Mouse (Mus musculus) kidney, postnatal 0 days (tissue): Measurements from ENCODE around the gene Atp10a. TPM values are rescaled to one million over a fixed set of nuclear protein-coding genes. Genes with fewer than 3 reads are reported as not detected.

Experiments used
- ATAC-seq: fragments of 200-750 bp; cut with Nextera tagmentation; replicated peaks from 2 replicates; pipeline ENCODE4 v1.8.0; 2017; ENCODE audit warnings: low read depth, moderate number of reproducible peaks, moderate TSS enrichment, moderate library complexity; ENCODE audit not compliant: low FRiP score
- DNase-seq: peaks from one replicate; pipeline ENCODE4 v3.0.0-alpha.2; 2016; ENCODE audit warnings: low spot score
- H3K27ac ChIP-seq: fragments of 300-500 bp; sonication (generic); 2 replicates; pipeline ENCODE4 v1.5.1; 2014; ENCODE audit warnings: mild to moderate bottlenecking
- H3K27me3 ChIP-seq: fragments of 300-500 bp; sonication (generic); 2 replicates; pipeline ENCODE4 v1.6.1; 2014; ENCODE audit warnings: low read length, mixed read lengths; ENCODE audit not compliant: insufficient read depth
- H3K36me3 ChIP-seq: fragments of 300-500 bp; sonication (generic); 2 replicates; pipeline ENCODE4 v1.6.1; 2014; ENCODE audit warnings: low read length, mixed read lengths; ENCODE audit not compliant: insufficient read depth
- H3K4me1 ChIP-seq: fragments of 300-500 bp; sonication (generic); replicated peaks from 2 replicates; pipeline ENCODE4 v1.6.1; 2014; ENCODE audit warnings: antibody characterized with exemption, low read length, mixed read lengths; ENCODE audit not compliant: insufficient read depth
- H3K4me2 ChIP-seq: fragments of 300-500 bp; sonication (generic); 2 replicates; pipeline ENCODE4 v1.6.1; 2014; ENCODE audit warnings: mild to moderate bottlenecking, low read length, moderate library complexity, mixed read lengths
- H3K4me3 ChIP-seq: fragments of 300-500 bp; sonication (generic); replicated peaks from 2 replicates; pipeline ENCODE4 v1.5.1; 2014; ENCODE audit warnings: low read depth, low read length
- H3K9ac ChIP-seq: fragments of 300-500 bp; sonication (generic); 2 replicates; pipeline ENCODE4 v1.6.1; 2014; ENCODE audit warnings: low read depth, low read length
- H3K9me3 ChIP-seq: fragments of 300-500 bp; sonication (generic); replicated peaks from 2 replicates; pipeline ENCODE4 v1.6.1; 2016; ENCODE audit warnings: low read length, inconsistent platforms, mixed read lengths
- CTCF ChIP-seq: IDR thresholded peaks from 2 replicates; pipeline ENCODE4 v1.5.1; 2016; ENCODE audit warnings: antibody characterized with exemption, low read depth, mild to moderate bottlenecking, moderate library complexity
- WGBS: fragments of 180-500 bp; shearing (Covaris S2); extraction: QIAGEN DNeasy Blood & Tissue Kit; methylation state at CpG from one replicate; pipeline ENCODE4 v1.1.7; 2014; 5-methylcytosine and 5-hydroxymethylcytosine counted together
- polyA plus RNA-seq: library from polyadenylated mRNA; unstranded; fragments of >200 nt; fragmentation: Nextera tagmentation; extraction: Ambion mirVana; gene quantifications from 2 replicates; pipeline ENCODE4 v1.2.1, GENCODE M21; 2015

Atp10a gene
- polyA plus RNA-seq, 1 experiment from 2014 or later: 2.3 TPM

DNA sequence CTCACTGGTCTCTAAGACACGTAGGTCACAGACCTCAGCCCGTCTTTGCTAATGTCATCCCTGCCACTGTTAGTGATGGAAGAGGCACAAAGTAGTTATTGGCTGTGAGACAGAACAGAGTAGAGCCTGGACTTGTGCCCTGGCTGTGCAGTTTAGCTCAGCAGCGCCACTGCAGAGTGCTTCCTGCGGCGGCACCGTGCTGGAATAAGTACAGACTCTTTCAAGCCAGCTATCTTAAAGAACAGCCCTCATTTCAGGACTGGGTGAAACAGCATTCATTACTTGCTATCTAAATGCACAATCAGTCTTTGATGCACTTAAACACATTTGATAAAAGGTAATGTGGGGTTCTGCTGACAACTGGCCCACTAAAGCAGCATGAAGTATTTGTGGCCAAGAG lies 111.3 kb downstream of the Atp10a start:
- no peak for TF ChIP-seq CTCF
- DNase-seq (no peak), ATAC-seq (no peak)
- no peaks in the 10 kb centered on the region for H3K27me3 ChIP-seq
- H3K4me2 ChIP-seq: no peak overlapping the region
- no peak overlapping the region for H3K9ac ChIP-seq
- H3K9me3 ChIP-seq: no peaks in the 10 kb centered on the region
- no peak overlapping the region for H3K4me3 ChIP-seq
- no peaks in the 10 kb centered on the region for H3K36me3 ChIP-seq
- whole genome bisulfite sequencing: 84% methylated on average over 6 of the region's 6 CpGs
- H3K27ac ChIP-seq: no peak overlapping the region
- H3K4me1 ChIP-seq: no peaks in the 10 kb centered on the region

GRCm38 (mm10) chr7:58768253-58768652 lies 112.3 kb downstream of the Atp10a start:
- 82% methylated on average over 2 of the region's 2 CpGs for WGBS
- H3K4me2 ChIP-seq: no peak overlapping the region
- no peak for ATAC-seq
- DNase-seq: no peak
- H3K9ac ChIP-seq: no peak overlapping the region
- H3K4me1 ChIP-seq: no peaks in the 10 kb centered on the region
- H3K4me3 ChIP-seq: no peak overlapping the region
- H3K27me3 ChIP-seq: no peaks in the 10 kb centered on the region
- H3K27ac ChIP-seq: no peak overlapping the region
- no peaks in the 10 kb centered on the region for H3K36me3 ChIP-seq
- no peaks in the 10 kb centered on the region for H3K9me3 ChIP-seq
- TF ChIP-seq CTCF: no peak

GRCm38 (mm10) chr7:58770254-58770653 lies 114.3 kb downstream of the Atp10a start:
- H3K27ac ChIP-seq: no peak overlapping the region
- peak; percentile 72 for TF ChIP-seq CTCF
- H3K9ac ChIP-seq: no peak overlapping the region
- no peaks in the 10 kb centered on the region for H3K27me3 ChIP-seq
- H3K4me3 ChIP-seq: no peak overlapping the region
- H3K4me1 ChIP-seq: no peaks in the 10 kb centered on the region
- no peak overlapping the region for H3K4me2 ChIP-seq
- no peaks in the 10 kb centered on the region for H3K36me3 ChIP-seq
- no peak; the same call in 1 of the 2 replicates for ATAC-seq
- WGBS: 80% methylated on average over 3 of the region's 3 CpGs
- DNase-seq: peak; percentile 58
- no peaks in the 10 kb centered on the region for H3K9me3 ChIP-seq

- no peaks in the 10 kb centered on the region for H3K27me3 ChIP-seq
- ATAC-seq: no peak
- H3K4me2 ChIP-seq: no peak overlapping the region
- no peak overlapping the region for H3K9ac ChIP-seq
- DNase-seq: no peak
- H3K4me1 ChIP-seq: no peaks in the 10 kb centered on the region
- no peak for TF ChIP-seq CTCF
- WGBS: 82% methylated on average over 6 of the region's 6 CpGs
- no peak overlapping the region for H3K4me3 ChIP-seq
- no peaks in the 10 kb centered on the region for H3K36me3 ChIP-seq
- H3K9me3 ChIP-seq: no peaks in the 10 kb centered on the region
- no peak overlapping the region for H3K27ac ChIP-seq
These were observed 116.2 kb downstream of the Atp10a start for GRCm38 (mm10) chr7:58772048-58772690.

GRCm38 (mm10) chr7:58779146-58779545 lies 123.2 kb downstream of the Atp10a start:
- no peak overlapping the region for H3K4me2 ChIP-seq
- no peak for DNase-seq
- TF ChIP-seq CTCF: no peak
- no peak overlapping the region for H3K4me3 ChIP-seq
- H3K4me1 ChIP-seq: no peaks in the 10 kb centered on the region
- no peaks in the 10 kb centered on the region for H3K27me3 ChIP-seq
- H3K27ac ChIP-seq: no peak overlapping the region
- no peak overlapping the region for H3K9ac ChIP-seq
- no peaks in the 10 kb centered on the region for H3K36me3 ChIP-seq
- H3K9me3 ChIP-seq: no peaks in the 10 kb centered on the region
- ATAC-seq: no peak

DNA sequence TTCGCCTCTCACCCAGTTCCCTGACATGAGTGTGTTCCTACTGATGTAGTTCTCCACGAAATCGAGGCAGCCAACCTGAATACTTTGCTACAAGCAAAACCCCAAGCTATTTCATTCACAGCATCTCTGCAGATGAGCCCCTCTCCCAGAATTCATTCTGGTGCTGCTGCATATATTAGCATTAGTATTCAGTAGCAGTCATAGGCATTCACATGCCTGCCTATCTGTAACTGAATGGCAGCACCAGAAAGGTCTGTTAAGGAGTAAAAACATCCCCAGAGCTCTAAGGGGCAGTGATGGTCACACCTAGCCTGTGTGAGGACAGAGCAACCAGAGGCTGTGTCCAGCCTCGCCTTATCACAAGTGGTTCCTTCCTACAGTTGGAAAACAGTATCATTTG lies 131.0 kb downstream of the Atp10a start:
- no peak for TF ChIP-seq CTCF
- Histone ChIP-seq H3K9me3 (no peaks in the 10 kb centered on the region), H3K4me2 (no peak overlapping the region), H3K36me3 (no peaks in the 10 kb centered on the region), H3K4me1 (no peaks in the 10 kb centered on the region), H3K27ac (no peak overlapping the region), H3K27me3 (no peaks in the 10 kb centered on the region), H3K9ac (no peak overlapping the region), H3K4me3 (no peak overlapping the region)
- ATAC-seq (no peak), DNase-seq (no peak)
- 91% methylated on average over 4 of the region's 4 CpGs for WGBS

DNA sequence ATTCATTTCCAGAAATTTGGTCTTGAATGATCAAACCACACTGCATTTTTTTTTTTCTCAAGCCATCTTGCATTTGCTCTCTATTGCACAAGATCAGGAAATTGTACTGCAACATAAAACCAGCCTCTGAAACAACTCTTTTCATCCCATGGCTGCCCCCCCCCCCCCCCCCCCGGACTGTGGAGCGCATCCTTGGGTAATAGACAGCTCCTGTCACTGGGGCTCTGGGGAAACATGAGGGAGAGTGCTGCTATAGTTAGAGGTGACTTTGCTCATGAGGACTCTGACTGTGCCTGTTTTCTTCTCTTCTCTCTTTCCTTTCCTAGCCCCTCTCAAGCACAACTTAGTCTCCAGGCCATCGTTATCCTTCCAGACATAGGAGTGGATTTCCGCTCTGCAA lies 131.6 kb downstream of the Atp10a start:
- Histone ChIP-seq H3K9me3 (no peaks in the 10 kb centered on the region), H3K4me1 (no peaks in the 10 kb centered on the region), H3K27me3 (no peaks in the 10 kb centered on the region), H3K9ac (no peak overlapping the region), H3K4me2 (no peak overlapping the region), H3K36me3 (no peaks in the 10 kb centered on the region), H3K4me3 (no peak overlapping the region), H3K27ac (no peak overlapping the region)
- ATAC-seq (no peak), DNase-seq (no peak)
- WGBS: 58% methylated on average over 4 of the region's 4 CpGs
- TF ChIP-seq CTCF: no peak
